Mouse (Mus musculus) mouse embryonic stem cell (cell line): ENCODE data around the gene Cuedc2.

Experiments used
- in situ Hi-C, 2 experiments: fragments of 300-500 bp; cut with MboI; formaldehyde crosslinking; loops; 1 replicate in 1 of 2; 3 replicates in 1 of 2; pipeline ENCODE4 v1.14.3; 2019 to 2020; ENCODE audit warnings: low sequenced_read_pairs in 2 of 2, low pct_unique_long_range_greater_than_20kb in 1 of 2, mixed read lengths in 1 of 2; ENCODE audit not compliant: unreplicated experiment in 1 of 2

The Cuedc2 gene

DNA sequence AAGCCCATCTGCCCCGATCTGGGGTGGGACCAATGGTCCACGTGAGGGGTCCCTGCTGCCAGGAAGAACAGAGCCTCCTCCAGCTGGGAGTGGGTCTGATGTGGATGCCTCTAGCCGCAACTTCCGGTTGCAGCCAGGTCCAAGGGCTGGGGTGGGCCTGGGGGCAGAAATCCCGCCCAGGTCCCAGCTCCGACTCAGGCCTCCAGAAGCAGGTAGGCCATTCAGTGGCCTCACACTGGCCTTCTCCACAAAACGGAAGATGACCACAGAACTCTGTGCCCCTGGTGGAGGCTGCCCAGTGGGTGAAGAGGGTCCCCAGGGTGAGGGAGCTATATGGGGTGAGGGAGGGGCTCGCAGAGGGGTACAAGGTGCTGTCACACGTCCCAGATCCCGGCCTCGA lies 14.1 kb downstream of the Cuedc2 start:
- in situ Hi-C loops, result no loop called here

DNA sequence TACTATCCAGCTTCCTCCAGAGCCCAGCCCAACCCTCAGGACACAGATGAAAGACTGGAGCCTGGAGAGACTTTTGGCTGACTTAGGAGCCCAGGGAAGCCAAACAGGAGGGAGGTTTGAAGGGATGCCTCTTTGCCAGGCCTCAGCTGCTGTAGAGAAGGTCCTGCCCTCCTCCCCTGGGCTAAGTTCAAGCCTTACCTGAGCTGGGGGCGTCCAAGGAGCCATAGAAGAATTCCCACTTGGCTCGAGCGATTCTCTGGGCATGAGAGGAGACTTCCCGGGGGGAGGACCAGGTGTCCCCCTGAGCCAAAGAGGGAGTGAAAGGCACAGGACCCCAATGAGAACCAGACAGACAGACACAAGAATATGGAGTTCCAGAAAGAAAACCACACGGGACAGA lies 14.8 kb downstream of the Cuedc2 start:
- in situ Hi-C loops, result no loop called here

- in situ Hi-C loops, result no loop called here
Measured at GRCm38 (mm10) chr19:46322996-46323572, 15.4 kb downstream of the Cuedc2 start.

GRCm38 (mm10) chr19:46322144-46322995 lies 16.1 kb downstream of the Cuedc2 start:
- in situ Hi-C loops, result no loop called here

- in situ Hi-C loops, result no loop called here
Measured at GRCm38 (mm10) chr19:46321101-46321943, 17.2 kb downstream of the Cuedc2 start.

GRCm38 (mm10) chr19:46320076-46320785 lies 18.3 kb downstream of the Cuedc2 start:
- in situ Hi-C loops, result no loop called here

DNA sequence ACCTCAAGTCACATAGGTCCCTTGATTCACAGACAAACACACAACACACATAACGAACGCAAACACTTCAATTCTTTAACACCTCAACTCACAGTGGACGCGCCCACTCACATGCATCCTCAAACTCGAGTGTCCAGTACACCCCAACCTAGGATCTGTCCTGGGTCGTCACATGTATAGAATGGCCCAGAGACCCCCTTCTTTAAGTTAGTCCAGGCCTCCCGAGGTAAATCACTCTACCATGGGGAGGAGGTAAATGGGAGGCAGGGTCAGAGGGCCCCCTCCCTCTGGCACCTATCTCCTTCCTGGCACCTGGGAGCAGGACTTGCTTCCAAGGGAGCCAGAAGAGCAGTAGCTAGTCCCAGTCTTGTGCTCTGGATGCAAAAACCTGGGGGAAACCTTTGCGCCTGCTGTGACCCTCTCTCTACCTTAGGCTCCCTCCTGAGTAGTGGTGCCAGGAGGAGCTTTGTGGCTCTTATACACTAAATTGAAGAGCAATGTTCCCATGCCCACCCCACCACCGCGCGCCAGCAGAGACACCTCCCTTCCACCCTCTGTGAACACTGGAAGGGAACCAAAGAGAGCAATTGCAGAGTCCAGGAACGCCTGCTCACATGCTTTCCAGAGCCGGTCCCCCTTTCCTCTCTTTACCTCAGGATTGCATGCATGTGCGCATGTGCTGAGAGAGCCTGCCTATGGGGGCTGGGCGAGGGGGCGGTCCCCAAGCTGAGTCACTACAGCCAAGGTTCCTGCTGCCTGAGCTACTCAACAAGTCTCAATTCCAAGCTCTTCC lies 19.7 kb downstream of the Cuedc2 start:
- in situ Hi-C loops, result no loop called here

GRCm38 (mm10) chr19:46318031-46318471 lies 20.5 kb downstream of the Cuedc2 start:
- in situ Hi-C loops, result no loop called here

- in situ Hi-C loops, result no loop called here
Measured at GRCm38 (mm10) chr19:46317546-46317885, 21.0 kb downstream of the Cuedc2 start.

- in situ Hi-C loops, result no loop called here
Measured at GRCm38 (mm10) chr19:46316846-46317545, 21.5 kb downstream of the Cuedc2 start.

DNA sequence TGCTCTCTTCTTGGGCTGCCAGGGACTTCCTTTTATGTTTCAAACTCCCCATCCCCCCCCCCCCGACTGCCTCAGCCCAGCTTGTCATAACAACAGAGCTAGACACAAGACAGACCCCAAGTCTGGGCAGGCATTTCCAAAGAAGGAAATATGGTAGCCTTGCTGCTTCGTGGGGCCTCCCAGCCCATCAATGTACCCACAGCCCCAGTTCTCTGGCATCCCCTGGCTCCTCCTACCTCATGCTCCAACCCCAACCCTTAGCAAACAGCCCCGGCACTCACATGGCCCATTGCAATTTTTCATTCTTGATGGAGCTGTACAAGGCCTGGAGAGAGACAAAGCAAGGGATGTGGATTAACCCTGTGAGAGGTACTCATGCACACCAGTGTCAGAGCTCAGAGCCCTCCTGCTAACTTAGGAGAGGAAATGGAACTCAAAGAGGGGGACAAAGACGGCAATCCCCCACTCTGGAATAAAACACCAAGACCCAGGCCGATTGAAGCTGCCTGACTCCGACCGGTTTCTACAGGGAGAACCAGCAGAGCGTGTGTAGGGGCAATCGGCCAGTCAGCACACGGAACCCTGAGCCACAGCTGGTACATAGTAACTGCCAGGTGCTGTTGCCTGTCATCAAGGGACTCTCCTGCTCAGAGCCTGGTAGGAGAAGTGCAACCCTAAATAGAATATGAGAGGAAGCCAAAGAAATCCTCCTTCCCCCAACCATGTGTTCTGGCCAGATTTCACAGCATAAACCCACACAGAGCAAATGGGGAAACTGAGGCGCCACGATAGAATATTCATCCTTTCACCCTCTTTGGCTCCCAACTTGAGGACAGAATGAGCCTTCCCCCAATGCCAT lies 22.5 kb downstream of the Cuedc2 start:
- in situ Hi-C loops, result no loop called here

- in situ Hi-C loops, result no loop called here
Measured at GRCm38 (mm10) chr19:46314872-46315742, 23.4 kb downstream of the Cuedc2 start.

GRCm38 (mm10) chr19:46314151-46314601 lies 24.3 kb downstream of the Cuedc2 start:
- in situ Hi-C loops, result no loop called here

GRCm38 (mm10) chr19:46313591-46313990 lies 24.9 kb downstream of the Cuedc2 start:
- in situ Hi-C loops, result no loop called here

- in situ Hi-C loops, result no loop called here
Measured at GRCm38 (mm10) chr19:46313116-46313515, 25.4 kb downstream of the Cuedc2 start.

- in situ Hi-C loops, result no loop called here
Measured at GRCm38 (mm10) chr19:46312566-46312965, 25.9 kb downstream of the Cuedc2 start.
